In genomic region chr1:184733300-184734066, GRCm38 (mm10) we compare ENCODE assay signal across 8 mouse cellular contexts. TPM values are rescaled to one million over a fixed set of nuclear protein-coding genes. Genes with fewer than 3 reads are reported as not detected.
DNase-seq lines count a peak whose midpoint lies in the region; ATAC-seq and TF ChIP-seq lines count a peak whose summit lies in the region.

No protein-coding gene starts in this region.

- H3K4me2 ChIP-seq in forebrain, embryonic 13.5 days = peak overlapping the region; percentile 84
- H3K4me2 ChIP-seq in intestine, postnatal 0 days (replicated peaks; ENCODE audit: low read depth) = peak overlapping the region; percentile 84

- 7% methylated on average over 28 of the region's 28 CpGs for WGBS in kidney, adult 2 months
- 2% methylated on average over 28 of the region's 28 CpGs for WGBS in forebrain, embryonic 13.5 days
- WGBS in intestine, postnatal 0 days = 5% methylated on average over 28 of the region's 28 CpGs

- DNase-seq in kidney, adult 2 months = peak; percentile 57
- no peak for DNase-seq in kidney, postnatal 36 days
- peak; percentile 50 for DNase-seq in lung, postnatal 14 days
- peak; percentile 58 for DNase-seq in splenic B cell, adult 2 months (ENCODE audit: low read depth, low spot score)
- no peak for DNase-seq in cerebellum, postnatal 14 days
- DNase-seq in left cerebral cortex, postnatal 25 days (ENCODE audit: low spot score in 2 of 2) = no peak

- TF ChIP-seq CTCF in kidney, adult 2 months (conservative IDR thresholded peaks at IDR 0.05; ENCODE audit: insufficient read depth, insufficient read length, low read depth, low read length) = no peak
- no peak for TF ChIP-seq CTCF in intestine, postnatal 0 days (IDR thresholded peaks at IDR 0.05; ENCODE audit: low read depth)

- H3K27me3 ChIP-seq in kidney, adult 2 months (replicated peaks; ENCODE audit: control insufficient read depth, insufficient read depth, low read length) = peaks cover 8% of the 10 kb centered on the region
- peaks cover 95% of the 10 kb centered on the region for H3K27me3 ChIP-seq in forebrain, embryonic 13.5 days
- H3K27me3 ChIP-seq in intestine, postnatal 0 days (replicated peaks; ENCODE audit: control insufficient read depth, insufficient read depth, low read length) = peaks cover 66% of the 10 kb centered on the region
- no peaks in the 10 kb centered on the region; the same call in 1 of the 2 replicates for H3K27me3 ChIP-seq in splenic B cell, adult 2 months (ENCODE audit: control insufficient read depth, insufficient read depth, low read length, poor library complexity, severe bottlenecking)

- peak overlapping the region; percentile 8; the same call in 1 of the 2 replicates for H3K27ac ChIP-seq in kidney, adult 2 months (ENCODE audit: insufficient read depth, low read depth, low read length)
- no peak overlapping the region for H3K27ac ChIP-seq in forebrain, embryonic 13.5 days
- peak overlapping the region; percentile 64; the same call in 1 of the 2 replicates for H3K27ac ChIP-seq in intestine, postnatal 0 days (ENCODE audit: low read depth, low read length)

- no peaks in the 10 kb centered on the region for H3K9me3 ChIP-seq in forebrain, embryonic 13.5 days (replicated peaks)
- no peaks in the 10 kb centered on the region for H3K9me3 ChIP-seq in intestine, postnatal 0 days (ENCODE audit: control insufficient read depth)

- no peak for TF ChIP-seq POLR2A in kidney, adult 2 months (IDR thresholded peaks at IDR 0.05; ENCODE audit: low read depth, low read length)

- 0 out of 2 replicates have a peak, but pooled peaks cover 2% of the 10 kb centered on the region for H3K4me1 ChIP-seq in kidney, adult 2 months (ENCODE audit: control insufficient read depth, insufficient read depth, low read length)
- H3K4me1 ChIP-seq in forebrain, embryonic 13.5 days = peaks cover 20% of the 10 kb centered on the region
- no peaks in the 10 kb centered on the region; the same call in 1 of the 2 replicates for H3K4me1 ChIP-seq in intestine, postnatal 0 days (replicated peaks; ENCODE audit: control insufficient read depth, insufficient read depth, low read length)

- H3K36me3 ChIP-seq in kidney, adult 2 months (ENCODE audit: control insufficient read depth, insufficient read depth, low read length) = no peaks in the 10 kb centered on the region
- H3K36me3 ChIP-seq in forebrain, embryonic 13.5 days (ENCODE audit: poor library complexity, severe bottlenecking) = no peaks in the 10 kb centered on the region
- no peaks in the 10 kb centered on the region for H3K36me3 ChIP-seq in intestine, postnatal 0 days (ENCODE audit: control insufficient read depth, insufficient read depth)
- H3K36me3 ChIP-seq in splenic B cell, adult 2 months (ENCODE audit: control insufficient read depth, insufficient read depth, low read length, poor library complexity, severe bottlenecking) = no peaks in the 10 kb centered on the region

- peak overlapping the region; percentile 41 for H3K4me3 ChIP-seq in kidney, adult 2 months (ENCODE audit: insufficient read depth, low read depth, low read length)
- peak overlapping the region; percentile 52; the same call in 1 of the 2 replicates for H3K4me3 ChIP-seq in forebrain, embryonic 13.5 days
- peak overlapping the region; percentile 76 for H3K4me3 ChIP-seq in intestine, postnatal 0 days (ENCODE audit: low read depth, low read length)

- intact Hi-C loops in left cerebral cortex, postnatal 25 days (cut with DNase I) = no loop called here

- no peak for ATAC-seq in forebrain, embryonic 13.5 days
- no peak for ATAC-seq in intestine, postnatal 0 days

- no peak overlapping the region for H3K9ac ChIP-seq in forebrain, embryonic 13.5 days
- H3K9ac ChIP-seq in intestine, postnatal 0 days (ENCODE audit: low read depth, low read length) = 0 out of 2 replicates have a peak overlapping the region, but pooled peaks have one; percentile 38

RNA-seq across cellular contexts. Expression of gene Hlx, which starts 1.1 kb away (rescaled TPM):
- polyA plus RNA-seq in kidney, adult 2 months (2012; rRNA removed) = 7.4 and 8.1 TPM in 2 replicates
- 1.5 and 1.7 TPM in 2 replicates for polyA plus RNA-seq in forebrain, embryonic 13.5 days (2015; fragmentation: Nextera tagmentation; extraction: Ambion mirVana)
- 20.2 and 22.7 TPM in 2 replicates for polyA plus RNA-seq in intestine, postnatal 0 days (2015; fragmentation: Nextera tagmentation; extraction: Ambion mirVana)
- 1 to 10 TPM; 1.1 to 1.3 TPM for total RNA-seq in left cerebral cortex, postnatal 25 days (2021)

Comparison
In these comparisons a context has a peak if more than half of its experiments do, and no peak if none do; other contexts are left out.
1. DNase-seq: peak in kidney, adult 2 months (single experiment), lung, postnatal 14 days (single experiment) and splenic B cell, adult 2 months (single experiment); none in kidney, postnatal 36 days (0 of 2), cerebellum, postnatal 14 days (0 of 2) and left cerebral cortex, postnatal 25 days (0 of 2).
2. Peak in every context shown above with its lines, with median percentiles within 50 percentile points of each other: H3K4me3 ChIP-seq.